Mouse (Mus musculus) olfactory bulb, adult 2 months (tissue): ENCODE data around the gene Mypop.

Source experiments
- CTCF ChIP-seq: fragments of 200-500 bp; IDR thresholded peaks from 2 replicates; pipeline ENCODE4 v1.5.1; 2012; ENCODE audit warnings: low read depth, mild to moderate bottlenecking, low read length, moderate library complexity; ENCODE audit not compliant: insufficient read depth
- POLR2A ChIP-seq: fragments of 200-500 bp; IDR thresholded peaks from 2 replicates; pipeline ENCODE4 v1.6.1; 2012; ENCODE audit warnings: mild to moderate bottlenecking, low read depth, low read length, moderate library complexity; ENCODE audit not compliant: insufficient read depth

DNA sequence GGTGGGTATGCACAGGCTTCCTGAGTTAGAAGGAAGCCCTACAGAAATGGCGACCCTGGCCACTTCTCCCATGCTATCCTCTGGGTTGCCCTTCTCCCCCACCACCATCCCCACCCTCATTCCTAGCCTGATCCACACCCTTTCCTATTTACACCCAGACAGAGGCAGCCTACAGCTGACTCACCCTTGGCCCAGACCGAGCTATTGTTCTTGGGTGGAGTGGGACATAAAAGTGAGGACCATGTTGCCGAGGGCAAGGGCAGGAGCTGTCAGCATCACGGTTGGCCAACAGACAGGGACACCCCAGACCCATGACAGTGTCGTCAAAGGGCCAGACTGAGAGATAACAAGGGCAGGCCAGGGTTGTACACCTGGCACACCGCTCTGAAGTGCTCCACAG, 42.9 kb upstream of the Mypop start:
- no peak for TF ChIP-seq POLR2A
- TF ChIP-seq CTCF, result no peak
